Mouse (Mus musculus) limb, embryonic 14.5 days (tissue): ENCODE data around the gene Tnfsf13b. TPM values are rescaled to one million over a fixed set of nuclear protein-coding genes. Genes with fewer than 3 reads are reported as not detected.

ENCODE experiments used
- ATAC-seq: fragments of 200-750 bp; cut with Nextera tagmentation; 2 replicates; pipeline ENCODE4 v1.8.0; 2017; ENCODE audit warnings: low read depth, moderate number of reproducible peaks, moderate TSS enrichment; ENCODE audit not compliant: low FRiP score
- DNase-seq: peaks from one replicate; pipeline ENCODE4 v3.0.0-alpha.2; 2015; ENCODE audit warnings: low spot score
- H3K27ac ChIP-seq: fragments of 300-500 bp; sonication (generic); replicated peaks from 2 replicates; pipeline ENCODE4 v1.5.1; 2014; ENCODE audit warnings: low read depth, mild to moderate bottlenecking, low read length, moderate library complexity, mixed read lengths
- H3K27me3 ChIP-seq: fragments of 300-500 bp; sonication (generic); 2 replicates; pipeline ENCODE4 v1.6.1; 2014; ENCODE audit warnings: low read length, mixed read lengths; ENCODE audit not compliant: control insufficient read depth, insufficient read depth
- H3K36me3 ChIP-seq: fragments of 300-500 bp; sonication (generic); 2 replicates; pipeline ENCODE4 v1.6.1; 2014; ENCODE audit warnings: mild to moderate bottlenecking, low read length, moderate library complexity, mixed read lengths; ENCODE audit not compliant: control insufficient read depth, insufficient read depth
- H3K4me1 ChIP-seq: fragments of 300-500 bp; sonication (generic); 2 replicates; pipeline ENCODE4 v1.6.1; 2014; ENCODE audit warnings: antibody characterized with exemption, low read length, mixed read lengths; ENCODE audit not compliant: control insufficient read depth, insufficient read depth
- H3K4me2 ChIP-seq: fragments of 300-500 bp; sonication (generic); replicated peaks from 2 replicates; pipeline ENCODE4 v1.6.1; 2014; ENCODE audit warnings: low read depth, mild to moderate bottlenecking, low read length, moderate library complexity; ENCODE audit not compliant: severe bottlenecking
- H3K4me3 ChIP-seq: fragments of 300-500 bp; sonication (generic); replicated peaks from 2 replicates; pipeline ENCODE4 v1.5.1; 2014; ENCODE audit warnings: low read length
- H3K9ac ChIP-seq: fragments of 300-500 bp; sonication (generic); 2 replicates; pipeline ENCODE4 v1.6.1; 2014; ENCODE audit warnings: mild to moderate bottlenecking, low read depth, low read length, moderate library complexity; ENCODE audit not compliant: severe bottlenecking
- H3K9me3 ChIP-seq: fragments of 300-500 bp; sonication (generic); 2 replicates; pipeline ENCODE4 v1.6.1; 2016; ENCODE audit warnings: low read length; ENCODE audit not compliant: control insufficient read depth
- POLR2A ChIP-seq: fragments of 200-500 bp; IDR thresholded peaks from 2 replicates; pipeline ENCODE4 v1.8.0; 2012; ENCODE audit warnings: inconsistent platforms, mild to moderate bottlenecking, moderate library complexity, borderline replicate concordance; ENCODE audit not compliant: insufficient read depth, insufficient read length; ENCODE audit errors: extremely low read depth
- WGBS: fragments of 180-500 bp; shearing (Covaris S2); extraction: QIAGEN DNeasy Blood & Tissue Kit; methylation state at CpG from one replicate; pipeline ENCODE4 v1.1.7; 2014; 5-methylcytosine and 5-hydroxymethylcytosine counted together
- polyA plus RNA-seq, 2 experiments: library from polyadenylated mRNA; depleted of rRNA in 1 of 2; stranded (reverse) in 1 of 2; unstranded in 1 of 2; fragments of >200 nt; fragmentation: Nextera tagmentation in 1 of 2; extraction: Ambion mirVana in 1 of 2; gene quantifications; 2 replicates each; pipeline versions ENCODE4 v1.2.1 to v1.2.3; 2012 to 2014

The Tnfsf13b gene
- polyA plus RNA-seq, 2 experiments = 1.1 to 2.0 TPM

GRCm38 (mm10) chr8:9975898-9976611, 30.2 kb upstream of the Tnfsf13b start:
- Histone ChIP-seq H3K4me1 (peaks cover 25% of the 10 kb centered on the region), H3K4me3 (peak overlapping the region; percentile 70), H3K27ac (0 out of 2 replicates have a peak overlapping the region, but pooled peaks have one; percentile 26), H3K27me3 (no peaks in the 10 kb centered on the region), H3K4me2 (peak overlapping the region; percentile 69), H3K36me3 (peaks cover 23% of the 10 kb centered on the region), H3K9me3 (no peaks in the 10 kb centered on the region), H3K9ac (peak overlapping the region; percentile 67)
- ATAC-seq (peak; percentile 93), DNase-seq (peak; percentile 97)
- TF ChIP-seq POLR2A = 0 out of 2 replicates have a peak, but pooled peaks have one; percentile 71
- under 1% methylated on average over 47 of the region's 47 CpGs for WGBS

- H3K9ac ChIP-seq = peak overlapping the region; percentile 80; the same call in 1 of the 2 replicates
- no peak for TF ChIP-seq POLR2A
- peak overlapping the region; percentile 70 for H3K4me3 ChIP-seq
- peak overlapping the region; percentile 40; the same call in 1 of the 2 replicates for H3K27ac ChIP-seq
- no peaks in the 10 kb centered on the region for H3K27me3 ChIP-seq
- H3K36me3 ChIP-seq = peaks cover 14% of the 10 kb centered on the region
- peak overlapping the region; percentile 48 for H3K4me2 ChIP-seq
- DNase-seq (no peak), ATAC-seq (no peak)
- WGBS = 36% methylated on average over 15 of the region's 15 CpGs
- no peaks in the 10 kb centered on the region for H3K9me3 ChIP-seq
- H3K4me1 ChIP-seq = peaks cover 25% of the 10 kb centered on the region
Measured at GRCm38 (mm10) chr8:9977016-9977415, 29.3 kb upstream of the Tnfsf13b start.

GRCm38 (mm10) chr8:9977573-9978314, 28.5 kb upstream of the Tnfsf13b start, which contains the start of the genes Lig4 and Abhd13:
Gene Lig4 (minus strand): TSS chr8:9977686.
Gene Abhd13 (plus strand): TSS chr8:9977707.
- H3K4me2 ChIP-seq = peak within 1 kb of the TSS; percentile 48
- H3K9me3 ChIP-seq = no peaks in the 10 kb centered on the region
- H3K36me3 ChIP-seq = peaks cover 8% of the 10 kb centered on the region
- under 1% methylated on average over 53 of the region's 68 CpGs for WGBS
- ATAC-seq (peak; percentile 81), DNase-seq (peak; percentile 97)
- H3K9ac ChIP-seq = peak within 1 kb of the TSS; percentile 80
- no peaks in the 10 kb centered on the region for H3K27me3 ChIP-seq
- peaks cover 25% of the 10 kb centered on the region for H3K4me1 ChIP-seq
- peak within 1 kb of the TSS; percentile 68 for H3K27ac ChIP-seq
- H3K4me3 ChIP-seq = peak within 1 kb of the TSS; percentile 70
- peak; percentile 48; the same call in 1 of the 2 replicates for TF ChIP-seq POLR2A

GRCm38 (mm10) chr8:9978475-9979230, 27.6 kb upstream of the Tnfsf13b start:
- TF ChIP-seq POLR2A = no peak
- H3K36me3 ChIP-seq = peaks cover 3% of the 10 kb centered on the region; the same call in 1 of the 2 replicates
- H3K27ac ChIP-seq = no peak overlapping the region
- H3K9ac ChIP-seq = peak overlapping the region; percentile 80
- H3K9me3 ChIP-seq = no peaks in the 10 kb centered on the region
- ATAC-seq = no peak
- no peak for DNase-seq
- peaks cover 25% of the 10 kb centered on the region for H3K4me1 ChIP-seq
- WGBS = 60% methylated on average over 18 of the region's 18 CpGs
- H3K27me3 ChIP-seq = no peaks in the 10 kb centered on the region
- peak overlapping the region; percentile 48 for H3K4me2 ChIP-seq
- peak overlapping the region; percentile 70 for H3K4me3 ChIP-seq
